Mouse (Mus musculus): ENCODE measurements around the gene Tmem266. TPM values are rescaled to one million over a fixed set of nuclear protein-coding genes. Genes with fewer than 3 reads are reported as not detected.

Tmem266 gene
- total RNA-seq, 2 experiments from 2014 or later, result 0.84 to 3.6 TPM

GRCm38 (mm10) chr9:55386117-55386516 lies 59.4 kb downstream of the Tmem266 start:
- no peak for DNase-seq
- intact Hi-C loops (cut with DNase I), result no loop called here
- Histone ChIP-seq H3K4me3 (no peak overlapping the region), H3K27ac (no peak overlapping the region)
- no peak for TF ChIP-seq CTCF (IDR thresholded peaks at IDR 0.05)

- Histone ChIP-seq H3K4me3 (no peak overlapping the region), H3K27ac (no peak overlapping the region)
- intact Hi-C loops (cut with DNase I), result no loop called here
- no peak for TF ChIP-seq CTCF (IDR thresholded peaks at IDR 0.05)
- DNase-seq, result no peak
Measured at GRCm38 (mm10) chr9:55387862-55388505, 61.3 kb downstream of the Tmem266 start.

- DNase-seq, result peak; percentile 72
Measured at GRCm38 (mm10) chr9:55391909-55392658, 65.4 kb downstream of the Tmem266 start.

GRCm38 (mm10) chr9:55395650-55396049 lies 68.9 kb downstream of the Tmem266 start:
- no peak for DNase-seq
- no peak overlapping the region for H3K4me3 ChIP-seq
- no peak for TF ChIP-seq CTCF (IDR thresholded peaks at IDR 0.05)
- intact Hi-C loops (cut with DNase I), result no loop called here
- no peak overlapping the region for H3K27ac ChIP-seq

More at GRCm38 (mm10) chr9:55391909-55392658, 65.4 kb downstream of the Tmem266 start:
- Histone ChIP-seq H3K27ac (no peak overlapping the region), H3K4me3 (no peak overlapping the region)
- peak; percentile 89 for TF ChIP-seq CTCF (IDR thresholded peaks at IDR 0.05)
- intact Hi-C loops (cut with DNase I), result loop anchor here (5.0 kb wide), 1 partner anchor 65 kb away; the partner anchor contains the start of genes Nrg4 and Tmem266

GRCm38 (mm10) chr9:55398985-55399554 lies 72.4 kb downstream of the Tmem266 start:
- TF ChIP-seq CTCF (IDR thresholded peaks at IDR 0.05), result no peak
- no peak overlapping the region for H3K27ac ChIP-seq
- DNase-seq, result no peak
- H3K4me3 ChIP-seq, result no peak overlapping the region
- intact Hi-C loops (cut with DNase I), result no loop called here

GRCm38 (mm10) chr9:55402276-55402675 lies 75.6 kb downstream of the Tmem266 start:
- H3K27ac ChIP-seq, result no peak overlapping the region
- no peak for TF ChIP-seq CTCF (IDR thresholded peaks at IDR 0.05)
- no peak for DNase-seq
- H3K4me3 ChIP-seq, result no peak overlapping the region
- intact Hi-C loops (cut with DNase I), result no loop called here

GRCm38 (mm10) chr9:55404256-55404655 lies 77.5 kb downstream of the Tmem266 start:
- no peak for DNase-seq
- intact Hi-C loops (cut with DNase I), result no loop called here
- no peak for TF ChIP-seq CTCF (IDR thresholded peaks at IDR 0.05)
- no peak overlapping the region for H3K4me3 ChIP-seq
- H3K27ac ChIP-seq, result no peak overlapping the region

- no peak for TF ChIP-seq CTCF (IDR thresholded peaks at IDR 0.05)
- H3K4me3 ChIP-seq, result no peak overlapping the region
- H3K27ac ChIP-seq, result no peak overlapping the region
- intact Hi-C loops (cut with DNase I), result no loop called here
- no peak for DNase-seq
Measured at GRCm38 (mm10) chr9:55404976-55405702, 78.4 kb downstream of the Tmem266 start.

- DNase-seq, result no peak
- TF ChIP-seq CTCF (IDR thresholded peaks at IDR 0.05), result no peak
- intact Hi-C loops (cut with DNase I), result no loop called here
- Histone ChIP-seq H3K27ac (peak overlapping the region; percentile 56), H3K4me3 (no peak overlapping the region)
Measured at GRCm38 (mm10) chr9:55406773-55407172, 80.1 kb downstream of the Tmem266 start.

GRCm38 (mm10) chr9:55408851-55409250 lies 82.1 kb downstream of the Tmem266 start:
- no peak for TF ChIP-seq CTCF (IDR thresholded peaks at IDR 0.05)
- intact Hi-C loops (cut with DNase I), result no loop called here
- Histone ChIP-seq H3K4me3 (no peak overlapping the region), H3K27ac (no peak overlapping the region)
- no peak for DNase-seq

GRCm38 (mm10) chr9:55409833-55410232 lies 83.1 kb downstream of the Tmem266 start:
- DNase-seq, result no peak
- intact Hi-C loops (cut with DNase I), result no loop called here
- no peak overlapping the region for H3K4me3 ChIP-seq
- no peak overlapping the region for H3K27ac ChIP-seq
- TF ChIP-seq CTCF (IDR thresholded peaks at IDR 0.05), result peak; percentile 37

GRCm38 (mm10) chr9:55410430-55410829 lies 83.7 kb downstream of the Tmem266 start:
- Histone ChIP-seq H3K27ac (no peak overlapping the region), H3K4me3 (no peak overlapping the region)
- no peak for DNase-seq
- intact Hi-C loops (cut with DNase I), result no loop called here
- TF ChIP-seq CTCF (IDR thresholded peaks at IDR 0.05), result no peak

GRCm38 (mm10) chr9:55411154-55411553 lies 84.4 kb downstream of the Tmem266 start:
- Histone ChIP-seq H3K27ac (no peak overlapping the region), H3K4me3 (no peak overlapping the region)
- intact Hi-C loops (cut with DNase I), result no loop called here
- no peak for DNase-seq
- TF ChIP-seq CTCF (IDR thresholded peaks at IDR 0.05), result no peak
